Mouse (Mus musculus) small intestine, adult 2 months (tissue): ENCODE data around the gene Stard3nl. TPM values are rescaled to one million over a fixed set of nuclear protein-coding genes. Genes with fewer than 3 reads are reported as not detected.

Experiments
- H3K27ac ChIP-seq: fragments of 200-500 bp; 2 replicates; pipeline ENCODE4 v1.5.1; 2012; ENCODE audit warnings: low read depth, low read length, control low read depth, inconsistent platforms; ENCODE audit not compliant: insufficient read depth
- H3K27me3 ChIP-seq: fragments of 200-500 bp; 2 replicates; pipeline ENCODE4 v1.6.1; 2012; ENCODE audit warnings: mild to moderate bottlenecking, moderate library complexity, low read length, inconsistent platforms; ENCODE audit not compliant: control insufficient read depth, insufficient read depth
- H3K36me3 ChIP-seq: fragments of 200-500 bp; 2 replicates; pipeline ENCODE4 v1.6.1; 2012; ENCODE audit warnings: mild to moderate bottlenecking, low read length, control low read depth, inconsistent platforms; ENCODE audit not compliant: control insufficient read depth, insufficient read depth
- H3K4me1 ChIP-seq: fragments of 200-500 bp; 2 replicates; pipeline ENCODE4 v1.6.1; 2012; ENCODE audit warnings: low read length, inconsistent platforms, mixed read lengths; ENCODE audit not compliant: control insufficient read depth, insufficient read depth, insufficient read length
- H3K4me3 ChIP-seq: fragments of 200-500 bp; 2 replicates; pipeline ENCODE4 v1.5.1; 2012; ENCODE audit warnings: low read depth, mild to moderate bottlenecking, control low read depth, inconsistent platforms, low read length, moderate library complexity
- CTCF ChIP-seq: fragments of 200-500 bp; IDR thresholded peaks from 2 replicates; pipeline ENCODE4 v1.5.1; 2012; ENCODE audit warnings: low read depth, mild to moderate bottlenecking, control low read depth, inconsistent platforms, low read length, moderate library complexity, mixed read lengths; ENCODE audit not compliant: insufficient replicate concordance, insufficient read length; ENCODE audit errors: extremely low read depth
- POLR2A ChIP-seq: fragments of 200-500 bp; IDR thresholded peaks from 2 replicates; pipeline ENCODE4 v1.6.1; 2012; ENCODE audit warnings: low read depth, mild to moderate bottlenecking, control low read depth, inconsistent platforms, low read length, moderate library complexity
- WGBS: fragments of 180-500 bp; shearing (Covaris S2); methylation state at CpG from one replicate; pipeline ENCODE4 v1.1.7; 2018; 5-methylcytosine and 5-hydroxymethylcytosine counted together
- polyA plus RNA-seq: library from polyadenylated mRNA; depleted of rRNA; stranded (reverse); fragments of >200 nt; gene quantifications from 2 replicates; pipeline ENCODE4 v1.2.3, GENCODE M21; 2012

Stard3nl gene
- polyA plus RNA-seq, 1 experiment, result 9.4 TPM

DNA sequence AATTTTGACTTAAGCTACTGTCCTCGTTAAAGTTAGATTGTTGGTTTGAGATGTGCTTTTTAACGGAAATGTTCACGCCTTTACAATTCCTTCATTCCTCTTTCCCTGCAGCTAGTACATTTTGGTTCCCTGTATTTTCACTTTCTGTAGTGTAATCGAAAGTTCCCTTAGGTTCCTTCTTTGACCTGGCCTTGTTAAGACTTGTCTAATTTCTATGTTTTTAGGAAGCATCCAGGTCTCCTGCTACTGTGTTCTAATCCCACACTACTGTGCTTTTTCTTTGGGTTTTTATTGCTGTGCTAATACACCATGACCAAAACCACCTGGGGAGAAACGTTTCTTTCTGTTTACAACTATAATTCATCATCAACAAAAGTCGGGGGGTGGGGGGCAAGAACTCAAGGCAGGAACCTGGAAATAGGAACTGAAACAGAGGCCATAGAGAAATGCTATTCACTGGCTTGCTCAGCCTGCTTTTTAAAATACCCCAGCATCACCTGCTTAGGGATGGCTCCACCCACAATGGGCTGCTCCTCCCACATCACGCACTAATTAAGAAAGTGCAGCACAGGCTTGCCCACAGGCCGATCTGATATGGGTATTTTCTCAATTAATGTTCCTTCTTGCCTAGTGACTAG, 20.4 kb upstream of the Stard3nl start:
- WGBS, result 67% methylated on average over 8 of the region's 8 CpGs
- no peak overlapping the region for H3K27ac ChIP-seq
- no peaks in the 10 kb centered on the region for H3K27me3 ChIP-seq
- no peaks in the 10 kb centered on the region for H3K4me1 ChIP-seq
- no peak for TF ChIP-seq POLR2A
- no peak for TF ChIP-seq CTCF
- H3K4me3 ChIP-seq, result no peak overlapping the region
- H3K36me3 ChIP-seq, result no peaks in the 10 kb centered on the region

DNA sequence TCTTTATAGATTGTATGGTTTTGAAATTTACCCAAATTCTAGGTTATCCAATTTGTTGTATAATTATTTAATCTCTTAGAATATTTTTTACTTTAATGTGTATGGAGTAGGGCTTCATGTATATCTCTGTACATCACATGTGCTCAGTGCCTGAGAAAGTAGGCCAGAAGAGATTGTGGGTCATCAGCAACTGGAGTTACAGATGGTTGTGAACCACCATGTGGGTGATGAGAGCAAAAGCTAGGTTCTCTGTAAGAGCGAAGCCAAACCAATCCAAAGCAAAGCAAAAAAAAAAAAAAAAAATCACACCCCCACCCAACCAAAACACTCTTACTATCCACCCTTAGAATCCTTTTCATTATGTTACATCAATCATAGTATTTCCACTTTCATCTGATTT, 19.7 kb upstream of the Stard3nl start:
- Histone ChIP-seq H3K4me1 (no peaks in the 10 kb centered on the region; the same call in 1 of the 2 replicates), H3K27me3 (no peaks in the 10 kb centered on the region), H3K36me3 (no peaks in the 10 kb centered on the region), H3K27ac (no peak overlapping the region), H3K4me3 (no peak overlapping the region)
- 85% methylated on average over 1 of the region's 1 CpGs for WGBS
- TF ChIP-seq CTCF (no peak), POLR2A (no peak)

DNA sequence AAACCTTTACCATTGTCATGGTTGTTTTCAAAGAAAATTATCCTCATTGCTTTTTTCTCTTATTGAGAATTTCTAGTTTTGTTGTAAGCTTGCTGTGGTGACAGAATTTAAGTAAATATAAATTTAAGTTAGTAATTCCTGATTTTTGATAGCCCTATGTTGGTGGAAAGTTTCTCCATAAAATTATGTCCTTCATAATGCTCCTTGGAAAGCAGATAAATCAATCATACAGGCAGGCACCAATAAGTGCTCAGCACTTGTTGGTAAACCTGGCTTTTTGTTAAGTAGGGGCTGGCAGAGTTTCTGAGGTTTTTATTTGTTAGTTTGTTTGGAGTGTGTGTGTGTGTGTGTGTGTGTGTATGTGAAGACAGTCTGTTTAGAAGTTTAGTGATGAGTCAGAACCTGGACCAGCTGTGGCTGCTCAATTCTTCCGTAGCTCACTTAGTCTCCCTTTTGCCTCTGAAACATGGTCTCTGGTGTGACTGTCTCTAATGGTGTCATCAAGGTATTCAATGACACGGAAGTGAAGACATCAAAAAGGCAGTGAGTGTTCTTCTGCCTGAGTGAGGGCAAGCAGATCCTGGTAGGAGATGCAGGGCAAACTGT, 16.8 kb upstream of the Stard3nl start:
- no peaks in the 10 kb centered on the region for H3K27me3 ChIP-seq
- WGBS, result 72% methylated on average over 2 of the region's 2 CpGs
- H3K4me3 ChIP-seq, result no peak overlapping the region
- no peak overlapping the region for H3K27ac ChIP-seq
- no peak for TF ChIP-seq POLR2A
- TF ChIP-seq CTCF, result no peak
- H3K4me1 ChIP-seq, result no peaks in the 10 kb centered on the region; the same call in 1 of the 2 replicates
- H3K36me3 ChIP-seq, result no peaks in the 10 kb centered on the region

DNA sequence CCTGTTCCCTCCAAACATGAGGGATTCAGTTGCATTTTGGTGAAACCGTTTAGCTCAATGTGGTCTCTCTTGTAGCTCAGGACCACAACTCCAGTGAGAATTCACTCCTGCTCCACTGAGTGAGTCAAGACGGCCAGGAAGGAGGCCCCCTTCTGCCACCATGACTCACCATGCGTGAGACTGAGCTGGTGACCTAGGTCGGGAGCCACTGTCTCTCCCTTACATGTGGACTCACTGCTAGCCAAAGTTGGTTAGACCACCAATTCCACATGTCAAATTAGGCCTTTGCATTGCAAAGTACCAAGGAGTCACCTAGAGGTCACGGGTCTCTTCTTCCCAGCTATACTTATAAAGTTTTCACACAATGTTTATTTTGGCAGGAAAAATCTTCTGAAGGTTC, 16.3 kb upstream of the Stard3nl start:
- no peaks in the 10 kb centered on the region for H3K36me3 ChIP-seq
- TF ChIP-seq POLR2A (no peak), CTCF (no peak)
- no peaks in the 10 kb centered on the region; the same call in 1 of the 2 replicates for H3K4me1 ChIP-seq
- H3K27me3 ChIP-seq, result no peaks in the 10 kb centered on the region
- no peak overlapping the region for H3K4me3 ChIP-seq
- no peak overlapping the region for H3K27ac ChIP-seq
- WGBS, result 83% methylated on average over 5 of the region's 5 CpGs

DNA sequence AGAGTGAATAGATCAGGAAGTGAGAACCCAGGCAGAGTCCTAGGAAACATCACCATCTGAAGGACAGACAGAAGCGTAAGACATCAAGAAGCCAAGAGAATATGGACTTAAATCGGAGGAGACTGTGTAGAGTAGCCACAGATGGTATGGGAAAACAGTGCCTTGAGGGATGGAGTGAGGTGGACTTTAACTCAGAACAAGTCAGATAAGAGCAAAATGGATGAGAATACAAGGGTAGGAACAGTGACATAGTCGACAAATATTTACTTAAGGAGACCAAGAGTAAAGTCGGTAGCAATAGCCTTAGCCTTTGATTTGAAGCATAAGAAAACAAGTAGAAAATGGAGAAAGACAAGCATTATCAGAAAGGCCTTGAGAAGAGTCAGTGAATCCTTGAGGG, 15.1 kb upstream of the Stard3nl start:
- Histone ChIP-seq H3K4me1 (no peaks in the 10 kb centered on the region; the same call in 1 of the 2 replicates), H3K27ac (no peak overlapping the region), H3K36me3 (no peaks in the 10 kb centered on the region), H3K27me3 (no peaks in the 10 kb centered on the region), H3K4me3 (no peak overlapping the region)
- 36% methylated on average over 4 of the region's 4 CpGs for WGBS
- TF ChIP-seq CTCF (no peak), POLR2A (no peak)

DNA sequence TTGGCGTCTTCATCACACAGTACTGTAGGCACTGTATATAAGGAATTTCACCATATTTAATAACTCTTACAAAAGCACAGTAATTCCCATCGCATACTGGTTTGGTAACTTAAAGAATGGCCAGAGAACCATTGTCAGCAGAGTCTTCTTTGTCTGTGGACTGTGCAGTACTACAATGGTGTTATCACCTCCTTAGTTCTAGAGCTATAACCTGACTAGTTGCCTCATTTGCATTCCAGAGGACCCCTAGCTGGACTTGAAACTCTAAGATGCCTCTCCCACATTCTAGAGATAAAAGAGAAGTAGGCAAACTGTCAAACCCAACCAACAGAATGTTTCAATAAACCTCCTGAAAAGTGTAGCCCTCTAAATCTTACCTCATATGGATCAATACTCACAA, 12.4 kb upstream of the Stard3nl start:
- H3K4me1 ChIP-seq, result peaks cover 2% of the 10 kb centered on the region; the same call in 1 of the 2 replicates
- no peaks in the 10 kb centered on the region for H3K27me3 ChIP-seq
- H3K27ac ChIP-seq, result no peak overlapping the region
- TF ChIP-seq POLR2A (no peak), CTCF (no peak)
- WGBS, result 80% methylated on average over 2 of the region's 2 CpGs
- H3K4me3 ChIP-seq, result no peak overlapping the region
- no peaks in the 10 kb centered on the region for H3K36me3 ChIP-seq

DNA sequence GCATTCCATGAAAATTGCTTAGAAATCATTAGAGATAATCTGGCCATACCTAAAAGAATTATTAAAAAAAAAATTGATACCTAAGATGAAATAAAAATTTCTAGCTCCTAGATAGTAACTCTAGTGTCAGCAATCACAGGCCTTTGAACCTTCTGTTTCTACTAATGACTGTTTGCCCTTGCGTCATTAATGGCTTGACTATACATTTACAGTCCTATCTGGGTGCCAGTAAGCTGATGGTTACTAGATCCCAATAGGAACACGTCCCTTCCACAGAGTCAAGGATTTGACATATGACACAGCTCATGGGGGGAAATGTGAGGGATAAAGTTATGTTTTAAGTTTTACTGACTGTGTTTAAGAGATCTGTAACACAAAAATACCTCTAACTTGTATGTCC, 9.0 kb upstream of the Stard3nl start:
- Histone ChIP-seq H3K4me1 (peaks cover 2% of the 10 kb centered on the region; the same call in 1 of the 2 replicates), H3K27me3 (no peaks in the 10 kb centered on the region), H3K36me3 (no peaks in the 10 kb centered on the region), H3K27ac (no peak overlapping the region), H3K4me3 (no peak overlapping the region)
- WGBS, result 19% methylated on average over 2 of the region's 2 CpGs
- TF ChIP-seq POLR2A (no peak), CTCF (no peak)
